Mouse (Mus musculus): ENCODE measurements around the gene Wee2.
A peak's percentile ranks its signal among the peaks of the same experiment; 100 is the strongest.

Gene Wee2

DNA sequence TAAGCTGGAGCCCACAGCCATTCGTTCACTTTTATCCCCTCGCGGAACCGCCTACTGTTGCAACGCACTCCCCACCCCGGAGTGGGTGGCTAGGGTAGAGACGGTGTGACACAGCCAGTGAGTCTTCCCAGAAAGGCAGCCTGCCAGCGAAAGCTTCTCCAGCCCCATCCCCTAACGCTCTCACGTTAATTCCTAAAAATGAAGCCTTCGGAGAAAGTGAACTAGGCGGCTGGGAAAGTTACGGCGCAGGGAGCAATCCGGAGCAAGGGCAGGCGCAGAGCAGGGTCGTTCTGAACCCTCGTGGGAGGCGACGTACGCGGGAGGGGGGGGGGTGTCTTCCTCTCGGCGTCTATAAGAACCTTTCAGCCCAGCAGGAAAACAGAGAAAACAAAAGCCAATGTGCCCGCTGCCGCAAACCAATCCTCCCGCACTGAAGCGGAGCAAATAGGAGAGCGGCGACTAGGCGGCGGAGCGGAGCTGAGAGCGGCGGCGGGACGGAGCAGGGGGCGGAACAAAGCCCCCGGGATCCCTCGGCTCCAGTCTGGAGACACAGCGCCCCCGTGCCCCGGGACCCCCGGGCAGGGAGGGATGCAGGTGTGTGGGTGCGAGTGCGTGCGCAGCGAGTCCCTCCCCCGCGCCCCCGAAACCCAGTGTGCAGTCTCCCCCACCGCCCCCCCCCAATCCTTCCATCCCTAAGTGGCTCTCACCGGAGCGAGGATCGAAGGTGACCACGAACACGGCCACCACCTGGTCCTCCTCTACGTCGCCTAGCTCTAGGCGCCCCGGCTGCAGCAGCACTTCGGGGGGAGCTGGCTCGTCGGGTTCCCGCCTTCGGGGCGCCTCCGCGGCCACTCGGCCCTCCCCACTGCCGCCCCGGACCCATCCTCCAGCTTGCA lies 3.5 kb upstream of the Wee2 start:
- DNase-seq (ENCODE audit: low read depth, low spot score): no peak

DNA sequence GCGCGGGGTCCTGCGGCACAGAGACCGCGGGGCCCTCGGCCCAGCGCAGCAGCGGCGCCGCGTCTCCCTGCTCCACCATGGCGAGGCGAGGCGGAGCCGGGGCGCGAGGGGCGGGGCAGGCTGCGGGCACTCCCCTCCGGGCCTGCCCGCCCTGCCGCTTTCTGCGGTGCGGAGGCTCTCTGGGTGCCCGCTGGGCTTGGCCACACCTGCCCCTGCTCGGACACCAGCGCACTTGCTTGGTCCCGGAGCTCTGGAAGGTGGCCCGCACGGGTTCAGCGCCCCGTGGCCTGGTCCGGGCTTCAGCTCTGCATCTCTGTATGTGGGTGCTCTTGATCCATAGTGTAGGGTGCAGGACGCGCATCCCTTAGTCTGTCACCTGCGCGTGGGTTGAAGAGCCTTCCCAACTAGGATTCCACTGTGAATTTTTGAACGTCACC lies 2.8 kb upstream of the Wee2 start, which contains the start of gene E330009J07Rik:
Gene E330009J07Rik (minus strand): TSS at position 89 of the 437 bp plus-strand sequence.
- DNase-seq (ENCODE audit: low read depth, low spot score): no peak

GRCm38 (mm10) chr6:40439731-40440130 lies 843 bp downstream of the Wee2 start:
- DNase-seq (ENCODE audit: low read depth, low spot score): no peak

DNA sequence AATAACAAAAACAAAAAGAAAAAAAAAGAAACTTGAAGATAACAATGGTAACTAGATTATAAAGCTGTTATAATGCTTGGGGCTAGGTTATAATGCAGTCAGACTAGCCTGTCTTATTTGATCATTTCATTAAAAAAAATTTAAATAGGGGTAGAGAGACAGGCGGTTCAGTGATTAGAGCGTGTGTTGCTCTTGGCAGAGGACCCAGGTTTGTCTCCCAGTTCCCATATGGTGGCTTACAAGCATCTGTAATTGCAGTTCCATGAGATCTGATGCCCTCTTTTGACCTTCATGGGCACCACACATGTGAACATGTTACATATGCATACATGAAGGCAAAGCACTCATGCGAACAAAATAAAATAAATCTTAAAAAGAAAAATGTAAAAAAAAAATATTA lies 2.4 kb downstream of the Wee2 start:
- no peak for DNase-seq (ENCODE audit: low read depth, low spot score)

GRCm38 (mm10) chr6:40441755-40442154 lies 2.9 kb downstream of the Wee2 start:
- DNase-seq (ENCODE audit: low read depth, low spot score): no peak

- no peak for DNase-seq (ENCODE audit: low read depth, low spot score)
These were observed 4.5 kb downstream of the Wee2 start for GRCm38 (mm10) chr6:40443281-40443928.

DNA sequence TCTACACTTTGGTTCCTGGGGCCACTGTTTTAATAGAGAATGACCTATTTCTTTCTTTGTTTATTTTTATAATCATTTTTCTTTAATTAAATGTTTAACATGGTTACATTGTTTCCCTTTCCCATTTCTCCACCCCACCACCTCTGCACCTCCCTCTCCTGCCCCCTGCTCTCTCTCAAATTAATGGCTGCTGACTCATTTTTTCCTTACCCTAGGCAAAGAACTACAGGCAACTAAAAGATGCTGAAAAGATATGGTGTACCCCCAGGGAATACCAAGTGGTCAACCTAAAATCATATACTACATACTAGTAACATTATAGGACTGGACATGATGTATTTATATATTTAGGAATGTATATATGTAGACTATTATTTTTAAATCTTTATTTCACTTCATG lies 9.7 kb downstream of the Wee2 start:
- no peak for DNase-seq (ENCODE audit: low read depth, low spot score)

GRCm38 (mm10) chr6:40454436-40455041 lies 15.7 kb downstream of the Wee2 start:
- no peak for DNase-seq (ENCODE audit: low read depth, low spot score)

DNA sequence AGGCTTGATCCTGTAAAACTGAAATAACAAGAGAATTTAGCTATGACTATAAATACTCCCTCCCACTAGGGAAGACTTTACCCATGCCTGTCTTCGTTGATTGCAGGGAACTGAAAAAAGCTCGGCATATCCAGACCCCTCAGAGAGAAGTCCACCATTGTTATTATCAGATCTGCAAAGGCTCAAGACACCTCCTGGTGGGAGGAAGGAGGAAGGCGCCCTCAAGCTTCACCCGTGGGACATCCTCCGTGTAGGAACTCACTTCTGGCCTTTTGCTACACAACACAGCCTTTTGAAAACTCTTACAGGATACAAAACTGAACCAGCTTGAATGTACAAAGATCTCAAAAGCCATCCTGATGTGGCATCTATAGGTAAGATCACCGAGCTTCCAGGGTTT lies 26.8 kb downstream of the Wee2 start:
- no peak for DNase-seq (ENCODE audit: low read depth, low spot score)

GRCm38 (mm10) chr6:40470916-40471719 lies 32.2 kb downstream of the Wee2 start, which contains the start of gene Ssbp1:
TSS of gene Ssbp1 (plus strand) at chr6:40471352.
- DNase-seq (ENCODE audit: low read depth, low spot score): peak; percentile 86

- DNase-seq (ENCODE audit: low read depth, low spot score): no peak
These were observed 32.8 kb downstream of the Wee2 start for GRCm38 (mm10) chr6:40471720-40472010.

- DNase-seq (ENCODE audit: low read depth, low spot score): no peak
These were observed 37.2 kb downstream of the Wee2 start for GRCm38 (mm10) chr6:40476132-40476531.

- DNase-seq (ENCODE audit: low read depth, low spot score): no peak
These were observed 40.8 kb downstream of the Wee2 start for GRCm38 (mm10) chr6:40479705-40480104.

DNA sequence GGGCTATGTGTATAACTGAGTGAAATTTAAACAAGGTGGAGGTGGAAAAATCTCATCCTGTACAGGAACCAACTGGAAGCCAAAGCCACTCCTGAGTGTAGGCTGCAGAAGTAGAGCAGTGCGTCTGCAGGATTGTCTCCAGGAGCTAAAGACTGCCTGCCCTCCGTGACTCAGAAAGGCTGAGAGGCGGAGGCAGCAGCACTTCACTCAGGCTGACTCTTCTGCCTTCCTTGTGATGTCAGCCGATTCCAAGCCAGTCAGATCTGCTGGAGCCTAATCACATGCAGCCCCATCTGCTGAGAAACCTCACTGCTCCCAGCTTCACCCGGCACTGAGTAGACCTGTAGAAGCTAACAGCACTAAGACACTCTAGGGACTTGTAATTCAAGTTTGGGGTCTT lies 43.4 kb downstream of the Wee2 start:
- no peak for DNase-seq (ENCODE audit: low read depth, low spot score)

GRCm38 (mm10) chr6:40490933-40491332 lies 52.0 kb downstream of the Wee2 start, which contains the start of gene Tas2r137:
TSS of gene Tas2r137 (plus strand) at chr6:40491233.
- DNase-seq (ENCODE audit: low read depth, low spot score): no peak

DNA sequence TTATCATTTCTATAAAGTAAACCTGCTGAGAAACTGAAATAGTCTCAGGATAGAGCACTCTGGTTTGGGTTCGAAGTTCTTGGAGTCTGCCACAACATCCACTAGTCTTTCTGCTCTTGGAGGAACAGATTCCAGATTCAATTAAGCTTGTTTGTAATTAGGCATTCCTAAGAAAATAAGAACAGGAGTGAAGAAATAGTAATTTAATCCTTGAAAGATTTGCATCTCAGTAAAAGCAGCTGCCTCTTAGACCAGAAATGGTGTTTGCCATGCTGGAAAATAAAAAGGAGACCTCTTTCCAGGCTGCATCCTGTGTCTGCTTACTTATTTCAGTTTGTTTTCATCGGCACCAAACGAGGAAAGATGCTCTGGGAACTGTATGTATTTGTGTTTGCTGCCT lies 54.3 kb downstream of the Wee2 start, which contains the start of gene Tas2r108:
Gene Tas2r108 (plus strand): TSS at position 301 of the 400 bp plus-strand sequence.
- DNase-seq (ENCODE audit: low read depth, low spot score): no peak

All from brain, embryonic 18.5 days (tissue).